Mouse (Mus musculus) liver, adult 2 months (tissue): ENCODE data around the gene Olfr1257. TPM values are rescaled to one million over a fixed set of nuclear protein-coding genes. Genes with fewer than 3 reads are reported as not detected.
"Not testable (repeated sequence)": the region's sequence is repeated elsewhere in the genome, so short reads cannot be mapped to it uniquely, and the experiment has no call there.

Experiments used
- DNase-seq: peaks from one replicate; pipeline ENCODE4 v3.0.0-alpha.2; 2011; ENCODE audit warnings: low read depth, low spot score; ENCODE audit errors: extremely low read depth
- H3K27ac ChIP-seq: fragments of 200-500 bp; replicated peaks from 2 replicates; pipeline ENCODE4 v1.5.1; 2012; ENCODE audit warnings: low read depth, mild to moderate bottlenecking, control low read depth, inconsistent platforms, low read length; ENCODE audit not compliant: insufficient read depth
- H3K27me3 ChIP-seq: fragments of 200-500 bp; 2 replicates; pipeline ENCODE4 v1.6.1; 2012; ENCODE audit warnings: mild to moderate bottlenecking, moderate library complexity, low read length, inconsistent platforms; ENCODE audit not compliant: control insufficient read depth, insufficient read depth
- H3K36me3 ChIP-seq: fragments of 200-500 bp; 2 replicates; pipeline ENCODE4 v1.6.1; 2012; ENCODE audit warnings: low read length, inconsistent platforms; ENCODE audit not compliant: control insufficient read depth, insufficient read depth
- H3K4me1 ChIP-seq: fragments of 200-500 bp; 2 replicates; pipeline ENCODE4 v1.6.1; 2011; ENCODE audit warnings: low read length; ENCODE audit not compliant: control insufficient read depth, insufficient read depth
- H3K4me3 ChIP-seq: fragments of 200-500 bp; 2 replicates; pipeline ENCODE4 v1.5.1; 2011; ENCODE audit warnings: low read depth, mild to moderate bottlenecking, control low read depth, low read length, moderate library complexity; ENCODE audit not compliant: insufficient read depth
- H3K79me2 ChIP-seq: fragments of 200-500 bp; 2 replicates; pipeline ENCODE4 v1.6.1; 2012; ENCODE audit warnings: inconsistent platforms, mild to moderate bottlenecking, low read length, moderate library complexity; ENCODE audit not compliant: control insufficient read depth, insufficient read depth
- H3K9ac ChIP-seq: fragments of 200-500 bp; 2 replicates; pipeline ENCODE4 v1.6.1; 2012; ENCODE audit warnings: low read depth, mild to moderate bottlenecking, control low read depth, inconsistent platforms, low read length
- CTCF ChIP-seq: fragments of 200-500 bp; IDR thresholded peaks from 2 replicates; pipeline ENCODE4 v1.5.1; 2011; ENCODE audit warnings: low read depth, low read length, control low read depth
- POLR2A ChIP-seq: fragments of 200-500 bp; IDR thresholded peaks from 2 replicates; pipeline ENCODE4 v1.6.1; 2011; ENCODE audit warnings: low read length, control low read depth; ENCODE audit not compliant: insufficient read depth; ENCODE audit errors: extremely low read depth
- WGBS: fragments of 180-500 bp; shearing (Covaris S2); methylation state at CpG from one replicate; pipeline ENCODE4 v1.1.7; 2018; 5-methylcytosine and 5-hydroxymethylcytosine counted together
- polyA plus RNA-seq: library from polyadenylated mRNA; depleted of rRNA; stranded (reverse); fragments of >200 nt; gene quantifications from 2 replicates; pipeline ENCODE4 v1.2.3, GENCODE M21; 2012; rRNA removed
- total RNA-seq: library from RNA; depleted of rRNA; stranded (reverse); fragments of >200 nt; gene quantifications from 2 replicates; pipeline ENCODE4 v1.2.3, GENCODE M21; 2014; rRNA removed

Olfr1257 gene
- total RNA-seq (not detected in 2 replicates), polyA plus RNA-seq (not detected in 2 replicates)

DNA sequence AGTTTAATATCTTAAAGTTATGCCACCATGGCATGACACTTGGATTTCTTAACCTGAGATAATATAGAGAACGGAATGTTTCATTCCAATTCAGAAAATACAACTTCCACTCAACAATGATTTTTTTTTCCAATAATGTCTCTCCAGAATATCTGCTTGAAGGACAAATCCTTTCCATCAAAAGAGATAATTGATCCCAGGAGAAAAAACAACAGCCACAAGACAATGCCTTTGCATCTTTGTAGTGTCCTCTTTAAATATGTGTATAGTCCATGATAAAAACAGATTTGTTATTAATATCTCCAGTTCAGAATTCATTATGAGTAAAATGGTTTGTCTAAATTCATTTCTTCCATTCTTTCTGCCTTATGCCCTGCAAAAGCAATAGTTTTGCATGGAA, at the start of gene Olfr1257:
Olfr1257 (plus strand) TSS at position 301 of the 400 bp plus-strand sequence.
- H3K36me3 ChIP-seq = no peaks in the 10 kb centered on the region
- DNase-seq = no peak
- TF ChIP-seq POLR2A (no peak), CTCF (no peak)
- no peaks in the 10 kb centered on the region for H3K27me3 ChIP-seq
- H3K4me3 ChIP-seq = no peak within 1 kb of the TSS
- H3K27ac ChIP-seq = no peak within 1 kb of the TSS
- no peaks in the 10 kb centered on the region for H3K79me2 ChIP-seq
- no peaks in the 10 kb centered on the region for H3K4me1 ChIP-seq
- 85% methylated on average over 1 of the region's 1 CpGs for WGBS
- no peak within 1 kb of the TSS for H3K9ac ChIP-seq

DNA sequence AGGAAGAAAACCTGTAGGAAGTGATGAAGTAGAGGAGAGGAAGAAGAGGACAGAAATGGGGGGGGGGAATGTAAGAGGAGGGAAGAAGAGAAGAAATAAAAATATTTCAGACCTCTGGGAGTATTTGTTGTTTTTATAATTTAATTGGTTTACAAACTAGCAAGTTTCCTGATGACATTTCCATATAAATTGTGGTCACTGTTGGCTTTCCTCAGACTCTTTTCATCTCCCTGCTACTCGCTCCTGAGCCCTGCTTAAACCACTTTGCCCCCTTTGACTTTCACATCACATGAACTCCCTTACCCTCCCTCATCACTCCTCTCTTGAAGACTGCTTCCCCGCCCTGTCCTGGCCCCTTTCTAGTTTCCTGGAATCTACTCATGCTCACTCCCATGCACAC, 36.8 kb upstream of the Olfr1257 start, which contains the start of gene Olfr1256:
Olfr1256 (minus strand) TSS at position 101 of the 400 bp plus-strand sequence.
- WGBS = 74% methylated on average over 2 of the region's 2 CpGs
- H3K36me3 ChIP-seq = no peaks in the 10 kb centered on the region
- H3K4me3 ChIP-seq = no peak within 1 kb of the TSS

DNA sequence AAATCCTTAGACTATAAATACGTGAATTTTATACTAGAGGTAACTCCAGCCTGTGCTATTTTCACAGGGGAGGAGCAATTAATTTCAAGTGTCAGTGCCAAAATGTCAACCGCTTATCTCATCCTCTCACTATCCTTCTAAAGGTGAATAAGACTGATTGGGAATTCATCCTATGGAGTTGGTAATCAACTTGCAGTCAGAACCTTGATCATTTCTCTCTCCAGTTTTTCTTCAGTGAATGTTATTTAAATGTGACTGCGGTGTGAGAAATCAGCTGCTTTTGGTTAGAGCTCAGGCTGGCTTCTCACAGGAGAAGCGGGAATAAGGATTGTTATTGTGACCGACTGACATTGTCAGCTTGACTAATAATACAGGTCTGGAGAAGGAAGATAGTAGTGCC, 30.1 kb upstream of the Olfr1257 start, which contains the start of gene Olfr48:
Olfr48 (minus strand) TSS at position 101 of the 400 bp plus-strand sequence.
- TF ChIP-seq CTCF (no peak), POLR2A (no peak)
- Histone ChIP-seq H3K27me3 (no peaks in the 10 kb centered on the region), H3K4me1 (no peaks in the 10 kb centered on the region), H3K79me2 (no peaks in the 10 kb centered on the region), H3K36me3 (no peaks in the 10 kb centered on the region), H3K4me3 (no peak within 1 kb of the TSS), H3K9ac (no peak within 1 kb of the TSS), H3K27ac (no peak within 1 kb of the TSS)
- no peak for DNase-seq
- WGBS = 81% methylated on average over 5 of the region's 5 CpGs

More for the DNA sequence above, 36.8 kb upstream of the Olfr1257 start, which contains the start of gene Olfr1256:
- Histone ChIP-seq H3K79me2 (no peaks in the 10 kb centered on the region), H3K27me3 (no peaks in the 10 kb centered on the region), H3K27ac (no peak within 1 kb of the TSS), H3K9ac (no peak within 1 kb of the TSS), H3K4me1 (no peaks in the 10 kb centered on the region)
- no peak for DNase-seq
- TF ChIP-seq POLR2A (no peak), CTCF (no peak)

DNA sequence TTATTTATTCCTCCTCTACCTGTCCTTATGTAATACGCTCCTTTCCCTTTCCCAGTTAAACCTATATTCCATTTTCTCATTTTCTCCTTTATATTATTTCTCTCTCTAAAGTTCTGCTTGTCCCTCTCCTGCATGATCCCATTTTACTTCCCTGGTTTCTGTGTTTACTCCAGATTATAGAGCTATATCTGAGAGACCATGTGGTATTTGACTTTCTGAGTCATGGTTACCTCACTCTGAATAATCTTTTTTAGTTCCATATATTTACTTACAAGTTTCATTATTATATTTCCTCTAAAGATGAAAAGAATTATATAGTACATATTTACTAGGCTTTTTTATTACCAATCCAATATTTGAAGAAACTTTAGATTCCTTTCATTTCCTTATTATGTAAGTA, 29.0 kb upstream of the Olfr1257 start:
- TF ChIP-seq POLR2A = no peak
- TF ChIP-seq CTCF = no peak
- Histone ChIP-seq H3K4me1 (no peaks in the 10 kb centered on the region), H3K36me3 (no peaks in the 10 kb centered on the region), H3K27me3 (no peaks in the 10 kb centered on the region), H3K9ac (no peak overlapping the region), H3K27ac (no peak overlapping the region), H3K4me3 (no peak overlapping the region), H3K79me2 (no peaks in the 10 kb centered on the region)
- no peak for DNase-seq
- 90% methylated on average over 1 of the region's 1 CpGs for WGBS

DNA sequence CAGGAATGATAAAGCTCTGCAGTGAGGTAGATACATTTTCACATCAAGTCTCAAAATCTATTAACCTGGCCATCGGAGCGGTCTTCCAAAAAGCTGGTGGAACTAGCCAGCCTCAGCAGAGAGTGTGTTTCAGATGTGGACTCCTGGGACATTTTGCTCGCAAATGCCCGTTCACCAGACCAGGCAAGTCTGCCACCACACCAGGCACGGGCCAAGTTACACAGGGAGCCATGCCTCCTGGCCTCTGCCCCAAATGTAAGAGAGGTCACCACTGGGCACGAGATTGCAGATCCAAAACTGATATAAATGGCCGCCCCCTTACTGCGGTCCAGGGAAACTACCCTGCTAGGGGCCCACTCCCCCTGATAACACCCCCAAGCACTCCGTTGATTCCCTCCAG, 34.4 kb downstream of the Olfr1257 start:
- not testable (repeated sequence) for H3K27me3 ChIP-seq, H3K9ac ChIP-seq, H3K79me2 ChIP-seq, H3K27ac ChIP-seq, H3K4me1 ChIP-seq, H3K36me3 ChIP-seq, DNase-seq, H3K4me3 ChIP-seq
- WGBS = 88% methylated on average over 9 of the region's 9 CpGs

DNA sequence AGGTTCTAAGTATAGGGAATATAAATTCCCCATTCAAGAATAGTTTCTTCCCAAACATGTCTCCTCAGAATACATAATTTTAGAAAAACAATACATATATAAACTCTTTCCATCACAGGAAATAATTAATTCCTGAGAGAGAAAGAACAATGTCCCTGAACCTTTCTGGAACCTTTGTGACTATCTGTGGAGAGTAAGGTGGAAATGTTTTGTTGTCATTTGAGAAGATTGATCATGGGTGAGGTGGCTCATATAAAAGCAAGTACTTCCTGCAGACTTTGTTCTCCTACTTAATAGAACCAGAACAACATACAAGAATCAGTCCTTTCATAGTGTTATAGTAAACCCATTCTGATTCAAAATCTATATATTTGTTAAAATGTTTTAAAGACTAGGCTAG, 48.8 kb downstream of the Olfr1257 start, which contains the start of gene Olfr1258:
Olfr1258 (plus strand) TSS at position 301 of the 400 bp plus-strand sequence.
- no peak for DNase-seq
- H3K4me1 ChIP-seq = no peaks in the 10 kb centered on the region

More for the DNA sequence above, 48.8 kb downstream of the Olfr1257 start, which contains the start of gene Olfr1258:
- Histone ChIP-seq H3K27ac (no peak within 1 kb of the TSS), H3K4me3 (no peak within 1 kb of the TSS), H3K27me3 (no peaks in the 10 kb centered on the region), H3K79me2 (no peaks in the 10 kb centered on the region), H3K36me3 (no peaks in the 10 kb centered on the region), H3K9ac (no peak within 1 kb of the TSS)
- TF ChIP-seq CTCF (no peak), POLR2A (no peak)

Other genes with a start within 250 kb of the Olfr1257 start
- not detected in 2 replicates for gene Olfr1249, start 243.5 kb upstream of the Olfr1257 start, total RNA-seq
- not detected in 2 replicates for gene Olfr1249, start 243.5 kb upstream of the Olfr1257 start, polyA plus RNA-seq
- not detected in 2 replicates for gene Olfr1250, start 217.0 kb upstream of the Olfr1257 start, total RNA-seq
- gene Olfr1250, start 217.0 kb upstream of the Olfr1257 start, polyA plus RNA-seq = not detected in 2 replicates
- gene Olfr1251, start 206.5 kb upstream of the Olfr1257 start, total RNA-seq = not detected in 2 replicates
- gene Olfr1251, start 206.5 kb upstream of the Olfr1257 start, polyA plus RNA-seq = not detected in 2 replicates
- gene Olfr1252, start 153.4 kb upstream of the Olfr1257 start, total RNA-seq = not detected in 2 replicates
- not detected in 2 replicates for gene Olfr1252, start 153.4 kb upstream of the Olfr1257 start, polyA plus RNA-seq
- not detected in 2 replicates for gene Olfr1253, start 121.3 kb upstream of the Olfr1257 start, total RNA-seq
- not detected in 2 replicates for gene Olfr1253, start 121.3 kb upstream of the Olfr1257 start, polyA plus RNA-seq
- gene Olfr1254, start 84.8 kb upstream of the Olfr1257 start, total RNA-seq = not detected in 2 replicates
- not detected in 2 replicates for gene Olfr1254, start 84.8 kb upstream of the Olfr1257 start, polyA plus RNA-seq
- gene Olfr1255, start 66.4 kb upstream of the Olfr1257 start, total RNA-seq = not detected in 2 replicates
- not detected in 2 replicates for gene Olfr1255, start 66.4 kb upstream of the Olfr1257 start, polyA plus RNA-seq
- not detected in 2 replicates for gene Olfr1256, start 36.9 kb upstream of the Olfr1257 start, total RNA-seq
- gene Olfr1256, start 36.9 kb upstream of the Olfr1257 start, polyA plus RNA-seq = not detected in 2 replicates
- not detected in 2 replicates for gene Olfr48, start 30.2 kb upstream of the Olfr1257 start, total RNA-seq
- gene Olfr48, start 30.2 kb upstream of the Olfr1257 start, polyA plus RNA-seq = not detected in 2 replicates
- gene Olfr1258, start 48.9 kb downstream of the Olfr1257 start, total RNA-seq = not detected in 2 replicates
- gene Olfr1258, start 48.9 kb downstream of the Olfr1257 start, polyA plus RNA-seq = not detected in 2 replicates
- gene Olfr1259, start 70.2 kb downstream of the Olfr1257 start, total RNA-seq = not detected in 2 replicates
- not detected in 2 replicates for gene Olfr1259, start 70.2 kb downstream of the Olfr1257 start, polyA plus RNA-seq
- gene Olfr1260, start 95.9 kb downstream of the Olfr1257 start, total RNA-seq = not detected in 2 replicates
- gene Olfr1260, start 95.9 kb downstream of the Olfr1257 start, polyA plus RNA-seq = not detected in 2 replicates
- gene Olfr1261, start 112.8 kb downstream of the Olfr1257 start, total RNA-seq = not detected in 2 replicates
- gene Olfr1261, start 112.8 kb downstream of the Olfr1257 start, polyA plus RNA-seq = not detected in 2 replicates
- not detected in 2 replicates for gene Olfr1262, start 121.7 kb downstream of the Olfr1257 start, total RNA-seq
- gene Olfr1262, start 121.7 kb downstream of the Olfr1257 start, polyA plus RNA-seq = not detected in 2 replicates
- gene Olfr1263, start 133.7 kb downstream of the Olfr1257 start, total RNA-seq = not detected in 2 replicates
- not detected in 2 replicates for gene Olfr1263, start 133.7 kb downstream of the Olfr1257 start, polyA plus RNA-seq
- gene Olfr1264, start 147.1 kb downstream of the Olfr1257 start, total RNA-seq = not detected in 2 replicates
- not detected in 2 replicates for gene Olfr1264, start 147.1 kb downstream of the Olfr1257 start, polyA plus RNA-seq
- not detected in 2 replicates for gene Olfr1265, start 156.9 kb downstream of the Olfr1257 start, total RNA-seq
- gene Olfr1265, start 156.9 kb downstream of the Olfr1257 start, polyA plus RNA-seq = not detected in 2 replicates
- not detected in 2 replicates for gene Olfr140, start 185.2 kb downstream of the Olfr1257 start, total RNA-seq
- not detected in 2 replicates for gene Olfr140, start 185.2 kb downstream of the Olfr1257 start, polyA plus RNA-seq
- not detected in 2 replicates for gene Olfr1269, start 243.0 kb downstream of the Olfr1257 start, total RNA-seq
- gene Olfr1269, start 243.0 kb downstream of the Olfr1257 start, polyA plus RNA-seq = not detected in 2 replicates